ENCODE assay signal across 17 mouse cellular contexts in genomic region chr19:53534757-53535410, GRCm38 (mm10). TPM values are rescaled to one million over a fixed set of nuclear protein-coding genes. Genes with fewer than 3 reads are reported as not detected.
A peak's percentile ranks its signal among the peaks of the same experiment; 100 is the strongest.
DNase-seq lines count a peak whose midpoint lies in the region; ATAC-seq lines count a peak whose summit lies in the region.
"Had no signal": no experiment of that assay in that cellular context is flagged by ENCODE, and none has a peak within 500 bp of the region (broad histone marks: within the 10 kb centered on the region; RNA-seq: fewer than 3 reads in every experiment).

No protein-coding gene starts in this region.

- H3K9ac ChIP-seq in midbrain, embryonic 14.5 days (replicated peaks; ENCODE audit: low read length), result no peak overlapping the region
- no peak overlapping the region for H3K9ac ChIP-seq in midbrain, embryonic 13.5 days (replicated peaks)
- H3K9ac ChIP-seq: forebrain, embryonic 13.5 days; heart, embryonic 12.5 days; neural tube, embryonic 15.5 days had no signal

- ATAC-seq in midbrain, embryonic 14.5 days (ENCODE audit: low FRiP score, low TSS enrichment), result no peak
- no peak for ATAC-seq in midbrain, embryonic 13.5 days
- ATAC-seq: forebrain, embryonic 13.5 days had no signal

- no peak overlapping the region for H3K4me3 ChIP-seq in midbrain, embryonic 14.5 days (replicated peaks; ENCODE audit: low read depth, low read length)
- no peak overlapping the region for H3K4me3 ChIP-seq in midbrain, embryonic 13.5 days (replicated peaks)
- H3K4me3 ChIP-seq: forebrain, embryonic 13.5 days; heart, embryonic 12.5 days; limb, embryonic 10.5 days; midbrain, embryonic 10.5 days; myocyte; neural tube, embryonic 15.5 days had no signal

- no peak overlapping the region for H3K27ac ChIP-seq in midbrain, embryonic 14.5 days (replicated peaks; ENCODE audit: low read depth, low read length)
- H3K27ac ChIP-seq in midbrain, embryonic 13.5 days, result no peak overlapping the region
- H3K27ac ChIP-seq: forebrain, embryonic 13.5 days; limb, embryonic 10.5 days; midbrain, embryonic 10.5 days; neural tube, embryonic 15.5 days had no signal

- H3K4me2 ChIP-seq in midbrain, embryonic 14.5 days (ENCODE audit: low read length), result no peak overlapping the region
- no peak overlapping the region for H3K4me2 ChIP-seq in midbrain, embryonic 13.5 days (replicated peaks)
- H3K4me2 ChIP-seq: forebrain, embryonic 13.5 days; heart, embryonic 12.5 days; liver, embryonic 11.5 days; neural tube, embryonic 15.5 days had no signal

- 0 out of 2 replicates have a peak, but pooled peaks cover 2% of the 10 kb centered on the region for H3K4me1 ChIP-seq in midbrain, embryonic 14.5 days (ENCODE audit: control insufficient read depth, insufficient read depth, low read length)
- peaks cover 6% of the 10 kb centered on the region for H3K4me1 ChIP-seq in midbrain, embryonic 13.5 days (replicated peaks)

- H3K36me3 ChIP-seq in midbrain, embryonic 14.5 days (ENCODE audit: control insufficient read depth, insufficient read depth, low read length), result no peaks in the 10 kb centered on the region
- no peaks in the 10 kb centered on the region for H3K36me3 ChIP-seq in midbrain, embryonic 13.5 days
- H3K36me3 ChIP-seq: neural tube, embryonic 15.5 days had no signal

- H3K9me3 ChIP-seq in midbrain, embryonic 14.5 days (ENCODE audit: control insufficient read depth, low read length), result no peaks in the 10 kb centered on the region
- H3K9me3 ChIP-seq in midbrain, embryonic 13.5 days, result no peaks in the 10 kb centered on the region
- H3K9me3 ChIP-seq: forebrain, embryonic 13.5 days; heart, embryonic 12.5 days; limb, embryonic 10.5 days; midbrain, embryonic 10.5 days; neural tube, embryonic 15.5 days had no signal

- WGBS in midbrain, embryonic 14.5 days, result 52% methylated on average over 7 of the region's 7 CpGs
- WGBS in midbrain, embryonic 13.5 days, result 62% methylated on average over 7 of the region's 7 CpGs

- peaks cover 25% of the 10 kb centered on the region for H3K27me3 ChIP-seq in midbrain, embryonic 14.5 days (ENCODE audit: control insufficient read depth, insufficient read depth, low read length)
- H3K27me3 ChIP-seq in midbrain, embryonic 13.5 days, result peaks cover 32% of the 10 kb centered on the region
- H3K27me3 ChIP-seq: heart, embryonic 12.5 days had no signal

- DNase-seq in cerebellum, adult 9-10 months, result peak; percentile 78
- no peak for DNase-seq in cerebellum, adult 8-10 months
- DNase-seq in midbrain, embryonic 14.5 days, result peak; percentile 53
- peak; percentile 60 for DNase-seq in NIH3T3 (ENCODE audit: low read depth)
- peak; percentile 67 to 73 for DNase-seq in cerebellum, postnatal 25 days
- no peak for DNase-seq in right cerebral cortex, postnatal 10 days (ENCODE audit: low spot score in 2 of 2)
- DNase-seq: layer of hippocampus, postnatal 36 days; lung, adult 2 months; thymus, adult 18-20 months had no signal

RNA-seq across cellular contexts. Expression of gene Dusp5, which starts 6.0 kb away (rescaled TPM):
- 3.1 and 4.6 TPM in 2 replicates for polyA plus RNA-seq in midbrain, embryonic 14.5 days (2014; fragmentation: Nextera tagmentation; extraction: Ambion mirVana)
- polyA plus RNA-seq in midbrain, embryonic 13.5 days (2015; fragmentation: Nextera tagmentation; extraction: Ambion mirVana), result 0.68 and 1.2 TPM in 2 replicates

RNA-seq across cellular contexts. Expression of gene Nutf2-ps1, which starts 54.0 kb away (rescaled TPM):
- polyA plus RNA-seq in midbrain, embryonic 14.5 days (2014; fragmentation: Nextera tagmentation; extraction: Ambion mirVana), result 221 and 229 TPM in 2 replicates
- 316 and 335 TPM in 2 replicates for polyA plus RNA-seq in midbrain, embryonic 13.5 days (2015; fragmentation: Nextera tagmentation; extraction: Ambion mirVana)

Comparison
In these comparisons a context has a peak if more than half of its experiments do, and no peak if none do; other contexts are left out.
1. DNase-seq: peak in cerebellum, adult 9-10 months (single experiment), midbrain, embryonic 14.5 days (single experiment), NIH3T3 (single experiment) and cerebellum, postnatal 25 days (2 of 2); none in cerebellum, adult 8-10 months (single experiment) and right cerebral cortex, postnatal 10 days (0 of 2).